Mouse (Mus musculus): ENCODE measurements at regions not wholly inside any gene's neighbourhood (a gene's known extent, or its start where the extent isn't known, plus 50 kb on each side); places are given as distances from the start of the nearest gene placed in this dataset.

DNA sequence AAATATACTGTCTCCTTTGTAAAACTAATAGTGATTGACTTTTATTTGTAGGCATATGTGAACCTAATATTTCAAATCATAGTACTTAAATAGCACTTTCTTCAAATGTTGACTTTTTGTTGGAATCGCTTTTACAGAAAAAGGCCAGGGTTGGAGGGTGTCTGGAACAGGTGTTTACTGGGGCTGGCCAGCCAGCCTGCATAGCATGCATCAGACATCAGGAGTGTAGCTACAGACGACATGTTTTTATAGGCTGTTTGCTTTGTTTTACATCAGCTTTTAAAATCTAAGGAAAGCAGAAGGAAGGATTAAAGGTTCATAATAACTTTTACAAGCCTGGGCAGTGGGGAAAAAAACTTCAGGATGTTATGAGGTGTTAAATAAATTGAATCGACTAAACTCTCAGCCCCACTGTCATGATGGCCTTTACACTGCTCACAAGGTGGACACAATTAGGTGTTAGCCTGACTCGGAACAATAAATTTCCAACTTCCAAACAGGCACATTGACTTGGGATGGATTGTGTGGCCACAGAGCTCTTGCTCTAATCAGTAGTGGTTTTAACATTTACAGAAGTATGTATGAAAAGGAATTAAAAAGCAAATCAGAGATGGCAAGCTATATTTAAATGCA, 66.0 kb downstream of the Rbm43 start:
- Histone ChIP-seq H3K4me1 (ENCODE audit: control insufficient read depth in 2 of 2, insufficient read depth in 2 of 2, low read length in 2 of 2, poor library complexity in 1 of 2) (no peaks in the 10 kb centered on the region), H3K4me3 (ENCODE audit: insufficient read depth in 1 of 2, low read depth in 1 of 2, low read length in 2 of 2, poor library complexity in 1 of 2, severe bottlenecking in 1 of 2) (no peak overlapping the region), H3K36me3 (ENCODE audit: control insufficient read depth, insufficient read depth, low read length, poor library complexity, severe bottlenecking) (no peaks in the 10 kb centered on the region), H3K27ac (ENCODE audit: insufficient read depth, low read depth, low read length, poor library complexity, severe bottlenecking) (no peak overlapping the region), H3K9me3 (ENCODE audit: control insufficient read depth, insufficient read depth, low read depth, low read length) (no peaks in the 10 kb centered on the region), H3K9ac (ENCODE audit: insufficient read depth, low read depth, low read length, poor library complexity, severe bottlenecking) (no peak overlapping the region)
- DNase-seq (ENCODE audit: low read depth, low spot score), result no peak
- in situ Hi-C loops (cut with MboI; ENCODE audit: low sequenced_read_pairs in 2 of 2, unreplicated experiment in 2 of 2), result no loop called here
- TF ChIP-seq CHD2 (IDR thresholded peaks at IDR 0.05; ENCODE audit: low read depth, low read length) (no peak), ZC3H11A (IDR thresholded peaks at IDR 0.05; ENCODE audit: borderline replicate concordance, low read depth, low read length) (no peak)

DNA sequence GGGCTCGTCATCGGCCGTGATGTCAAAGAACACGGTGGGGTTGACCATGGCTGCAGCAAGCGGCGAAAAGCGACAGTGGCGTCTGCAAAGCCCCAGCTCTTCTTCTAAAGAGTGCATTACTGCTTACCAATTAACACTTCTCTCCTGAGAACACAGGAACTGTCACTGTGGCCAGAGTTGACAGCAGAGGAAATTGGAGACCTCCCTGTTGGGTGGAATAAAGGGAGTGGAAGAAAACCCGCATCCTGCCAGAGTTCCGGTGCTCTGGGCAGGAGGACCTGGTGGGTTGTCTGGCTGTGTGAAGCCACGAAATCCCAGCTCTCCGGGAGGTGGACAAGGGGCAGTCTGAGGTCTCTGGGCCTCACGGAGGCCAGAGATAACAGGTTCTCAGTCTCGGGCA, 63.4 kb downstream of the Rbm43 start:
- H3K4me1 ChIP-seq (ENCODE audit: control insufficient read depth in 2 of 2, insufficient read depth in 2 of 2, low read length in 2 of 2, poor library complexity in 1 of 2), result no peaks in the 10 kb centered on the region
- no peak overlapping the region for H3K27ac ChIP-seq (ENCODE audit: insufficient read depth, low read depth, low read length, poor library complexity, severe bottlenecking)
- DNase-seq (ENCODE audit: low read depth, low spot score), result no peak
- no peak overlapping the region for H3K4me3 ChIP-seq (ENCODE audit: insufficient read depth in 1 of 2, low read depth in 1 of 2, low read length in 2 of 2, poor library complexity in 1 of 2, severe bottlenecking in 1 of 2)
- H3K36me3 ChIP-seq (ENCODE audit: control insufficient read depth, insufficient read depth, low read length, poor library complexity, severe bottlenecking), result no peaks in the 10 kb centered on the region
- in situ Hi-C loops (cut with MboI; ENCODE audit: low sequenced_read_pairs in 2 of 2, unreplicated experiment in 2 of 2), result no loop called here
- TF ChIP-seq MAFK (IDR thresholded peaks at IDR 0.05; ENCODE audit: insufficient read depth, low read depth, low read length), result no peak
- no peak for TF ChIP-seq ZNF384 (IDR thresholded peaks at IDR 0.05; ENCODE audit: low read depth, low read length)
- no peak for TF ChIP-seq CHD2 (IDR thresholded peaks at IDR 0.05; ENCODE audit: low read depth, low read length)
- no peak for TF ChIP-seq HCFC1 (IDR thresholded peaks at IDR 0.05; ENCODE audit: borderline replicate concordance, insufficient read depth, low read length)
- TF ChIP-seq ZC3H11A (IDR thresholded peaks at IDR 0.05; ENCODE audit: borderline replicate concordance, low read depth, low read length), result no peak
- no peak overlapping the region for H3K9ac ChIP-seq (ENCODE audit: insufficient read depth, low read depth, low read length, poor library complexity, severe bottlenecking)
- H3K9me3 ChIP-seq (ENCODE audit: control insufficient read depth, insufficient read depth, low read depth, low read length), result no peaks in the 10 kb centered on the region

Data from ES-E14 (cell line).